Comparison of ENCODE assay signal across 25 mouse cellular contexts in genomic region chr9:113453231-113453630, GRCm38 (mm10).
"Had no signal": no experiment of that assay in that cellular context is flagged by ENCODE, and none has a peak within 500 bp of the region (broad histone marks: within the 10 kb centered on the region; RNA-seq: fewer than 3 reads in every experiment).

No protein-coding gene starts in this region.

- H3K4me3 ChIP-seq: gastrocnemius, adult 2 months; heart, embryonic 10.5 days; heart, embryonic 12.5 days; hindbrain, embryonic 10.5 days; hindbrain, embryonic 13.5 days; intestine, embryonic 15.5 days; layer of hippocampus, adult 2 months; left cerebral cortex, adult 2 months; limb, embryonic 10.5 days; limb, embryonic 12.5 days had no signal

- H3K27me3 ChIP-seq: heart, embryonic 12.5 days; hindbrain, embryonic 13.5 days; intestine, embryonic 15.5 days; limb, embryonic 12.5 days had no signal

- ATAC-seq: hindbrain, embryonic 16.5 days; inflammation-experienced regulatory T-cells, adult 6 months; intestine, embryonic 15.5 days; intestine, postnatal 0 days had no signal

- H3K27ac ChIP-seq: gastrocnemius, adult 2 months; heart, embryonic 10.5 days; hindbrain, embryonic 10.5 days; hindbrain, embryonic 13.5 days; intestine, embryonic 15.5 days; layer of hippocampus, adult 2 months; left cerebral cortex, adult 2 months; limb, embryonic 10.5 days; limb, embryonic 12.5 days had no signal

- H3K9me3 ChIP-seq: heart, embryonic 10.5 days; heart, embryonic 12.5 days; hindbrain, embryonic 10.5 days; hindbrain, embryonic 13.5 days; intestine, embryonic 15.5 days; limb, embryonic 10.5 days; limb, embryonic 12.5 days had no signal

- H3K4me2 ChIP-seq: heart, embryonic 12.5 days; hindbrain, embryonic 13.5 days; intestine, embryonic 15.5 days; limb, embryonic 12.5 days; liver, embryonic 11.5 days had no signal

- H3K9ac ChIP-seq: heart, embryonic 12.5 days; hindbrain, embryonic 13.5 days; intestine, embryonic 15.5 days; limb, embryonic 12.5 days had no signal

- H3K36me3 ChIP-seq: heart, embryonic 10.5 days; heart, embryonic 12.5 days; hindbrain, embryonic 10.5 days; hindbrain, embryonic 13.5 days; intestine, embryonic 15.5 days; limb, embryonic 10.5 days; limb, embryonic 12.5 days had no signal

- H3K4me1 ChIP-seq: heart, embryonic 10.5 days; heart, embryonic 12.5 days; hindbrain, embryonic 10.5 days; hindbrain, embryonic 13.5 days; intestine, embryonic 15.5 days; limb, embryonic 10.5 days; limb, embryonic 12.5 days had no signal

- DNase-seq: gastrocnemius, adult 2 months; gastrocnemius, postnatal 10 days; gastrocnemius, postnatal 25 days; heart, adult 18-20 months; heart, postnatal 10 days; heart, postnatal 4 days; kidney, adult 18-20 months; kidney, adult 8-10 months; kidney, postnatal 10 days; kidney, postnatal 25 days; kidney, postnatal 4 days; liver had no signal
